Mouse (Mus musculus) effector memory CD4-positive, alpha-beta T cell, adult 5 months (primary cell): Measurements from ENCODE around the gene Grin2a. TPM values are rescaled to one million over a fixed set of nuclear protein-coding genes. Genes with fewer than 3 reads are reported as not detected.

ENCODE experiments used
- polyA plus RNA-seq: library from polyadenylated mRNA; unstranded; fragments of 100-300 nt; shearing (Covaris generic); gene quantifications from one replicate; pipeline ENCODE4 v1.2.1, GENCODE M21; 2017

Gene Grin2a
- 0.02 TPM for polyA plus RNA-seq

DNA sequence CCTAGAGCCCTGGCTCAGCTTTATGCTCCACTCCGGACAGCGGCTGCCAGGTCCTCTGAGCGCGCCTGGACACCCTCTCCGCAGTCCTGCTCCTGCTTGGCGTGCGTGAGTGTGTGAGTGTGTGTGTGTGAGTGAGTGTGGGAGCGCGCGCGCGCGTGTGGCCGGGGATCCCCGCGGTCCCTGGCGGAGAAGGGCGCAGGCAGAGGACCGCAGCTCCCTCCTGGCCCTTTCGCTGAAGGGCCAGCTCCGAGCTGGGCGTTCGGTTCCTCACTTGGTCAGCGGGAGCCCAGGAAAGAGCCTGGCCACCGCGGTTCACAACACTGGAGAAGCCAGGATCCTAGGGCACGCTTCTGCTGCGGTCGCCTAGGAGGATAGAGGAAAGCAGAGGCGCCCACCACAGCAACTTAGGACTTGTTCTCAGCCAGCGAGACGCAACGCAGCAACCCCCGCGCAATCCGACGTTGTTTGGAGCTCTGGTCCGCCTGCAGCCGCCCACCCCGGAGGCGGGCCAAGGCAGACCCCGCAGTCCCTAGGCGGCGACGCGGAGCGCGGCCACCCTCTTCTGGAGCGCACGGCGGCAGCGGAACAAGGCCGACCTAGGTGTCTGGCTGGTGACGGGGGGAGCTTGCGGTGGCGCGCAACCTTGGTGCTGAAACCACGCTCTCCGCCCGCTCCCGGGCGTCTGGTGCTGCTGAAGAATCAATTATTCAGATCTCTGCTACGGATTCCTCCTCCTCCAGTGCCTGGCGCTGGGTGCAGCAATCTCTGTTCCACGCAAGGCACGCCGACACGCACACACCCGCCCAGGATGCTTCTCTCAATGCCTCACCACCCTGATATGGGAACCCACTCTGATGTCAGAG is at the start of gene Grin2a:
Gene Grin2a, minus strand, starts transcription at position 610 of the 863 bp plus-strand sequence.

Other genes with a start within 250 kb of the Grin2a start
- 1.9 TPM for gene Rpl39l, start 174.7 kb upstream of the Grin2a start, polyA plus RNA-seq
- not detected for gene Atf7ip2, start 197.2 kb upstream of the Grin2a start, polyA plus RNA-seq